Mouse (Mus musculus) frontal cortex, adult 2 months (tissue): ENCODE data around the gene Uqcr10. TPM values are rescaled to one million over a fixed set of nuclear protein-coding genes. Genes with fewer than 3 reads are reported as not detected.
A peak's percentile ranks its signal among the peaks of the same experiment; 100 is the strongest.
"Not testable (repeated sequence)": the region's sequence is repeated elsewhere in the genome, so short reads cannot be mapped to it uniquely, and the experiment has no call there.

ENCODE experiments used
- DNase-seq, 2 experiments: peaks; one replicate each; pipeline ENCODE4 v3.0.0; 2022; ENCODE audit warnings: low spot score in 1 of 2; ENCODE audit errors: extremely low spot score in 1 of 2
- polyA plus RNA-seq: library from polyadenylated mRNA; depleted of rRNA; stranded (reverse); fragments of >200 nt; gene quantifications from 2 replicates; pipeline ENCODE4 v1.2.3, GENCODE M21; 2012

Uqcr10 gene
- polyA plus RNA-seq, 1 experiment, result 977 TPM

- no peak for DNase-seq
These were observed 12.5 kb upstream of the Uqcr10 start for GRCm38 (mm10) chr11:4716530-4717236.

GRCm38 (mm10) chr11:4715596-4715995 is 11.5 kb upstream of the Uqcr10 start:
- DNase-seq, result no peak

GRCm38 (mm10) chr11:4714727-4715126 is 10.6 kb upstream of the Uqcr10 start:
- no peak for DNase-seq

GRCm38 (mm10) chr11:4712822-4713221 is 8.7 kb upstream of the Uqcr10 start:
- DNase-seq, result no peak

- not testable (repeated sequence) for DNase-seq
These were observed 6.0 kb upstream of the Uqcr10 start for GRCm38 (mm10) chr11:4710188-4710587.

- DNase-seq, result no peak
These were observed 1.0 kb upstream of the Uqcr10 start for GRCm38 (mm10) chr11:4705178-4705577.

- no peak for DNase-seq
These were observed 462 bp downstream of the Uqcr10 start for GRCm38 (mm10) chr11:4703688-4704071.

GRCm38 (mm10) chr11:4700726-4701125 is 3.4 kb downstream of the Uqcr10 start:
- no peak for DNase-seq

GRCm38 (mm10) chr11:4697043-4697983 is 6.8 kb downstream of the Uqcr10 start:
- peak in 1 of 2 experiments; percentile 84 for DNase-seq

- no peak for DNase-seq
These were observed 12.0 kb downstream of the Uqcr10 start for GRCm38 (mm10) chr11:4692162-4692561.

- no peak for DNase-seq
These were observed 12.9 kb downstream of the Uqcr10 start for GRCm38 (mm10) chr11:4691213-4691612.

- no peak for DNase-seq
These were observed 13.8 kb downstream of the Uqcr10 start for GRCm38 (mm10) chr11:4690353-4690752.

GRCm38 (mm10) chr11:4688632-4689380 is 15.3 kb downstream of the Uqcr10 start:
- no peak for DNase-seq

GRCm38 (mm10) chr11:4687874-4688273 is 16.3 kb downstream of the Uqcr10 start:
- DNase-seq, result no peak

- DNase-seq, result no peak
These were observed 17.1 kb downstream of the Uqcr10 start for GRCm38 (mm10) chr11:4687027-4687426.

- DNase-seq, result no peak
These were observed 18.6 kb downstream of the Uqcr10 start for GRCm38 (mm10) chr11:4685510-4685909.

GRCm38 (mm10) chr11:4685071-4685470 is 19.1 kb downstream of the Uqcr10 start:
- DNase-seq, result no peak

GRCm38 (mm10) chr11:4684186-4684585 is 20.0 kb downstream of the Uqcr10 start:
- no peak for DNase-seq

GRCm38 (mm10) chr11:4683516-4683915 is 20.6 kb downstream of the Uqcr10 start:
- no peak for DNase-seq

GRCm38 (mm10) chr11:4680126-4680525 is 24.0 kb downstream of the Uqcr10 start:
- DNase-seq, result no peak

GRCm38 (mm10) chr11:4679441-4679832 is 24.7 kb downstream of the Uqcr10 start:
- DNase-seq, result peak in 1 of 2 experiments; percentile 54
